Mouse (Mus musculus) hindbrain, embryonic 10.5 days (tissue): Measurements from ENCODE around the gene Lrba. TPM values are rescaled to one million over a fixed set of nuclear protein-coding genes. Genes with fewer than 3 reads are reported as not detected.

Experiments used
- DNase-seq: peaks from one replicate; pipeline ENCODE4 v3.0.0-alpha.2; 2017; ENCODE audit warnings: low spot score
- H3K27ac ChIP-seq: fragments of 300-500 bp; sonication (generic); 2 replicates; pipeline ENCODE4 v1.5.1; 2016; ENCODE audit warnings: mild to moderate bottlenecking, moderate library complexity
- H3K27me3 ChIP-seq: fragments of 300-500 bp; sonication (generic); 2 replicates; pipeline ENCODE4 v1.6.1; 2016; ENCODE audit warnings: mild to moderate bottlenecking; ENCODE audit not compliant: poor library complexity, insufficient read depth, severe bottlenecking
- H3K36me3 ChIP-seq: fragments of 300-500 bp; sonication (generic); 2 replicates; pipeline ENCODE4 v1.6.1; 2016; ENCODE audit warnings: mild to moderate bottlenecking, moderate library complexity
- H3K4me1 ChIP-seq: fragments of 300-500 bp; sonication (generic); replicated peaks from 2 replicates; pipeline ENCODE4 v1.6.1; 2016; ENCODE audit warnings: mild to moderate bottlenecking
- H3K4me3 ChIP-seq: fragments of 300-500 bp; sonication (generic); 2 replicates; pipeline ENCODE4 v1.5.1; 2016; ENCODE audit warnings: mild to moderate bottlenecking, moderate library complexity
- H3K9me3 ChIP-seq: fragments of 300-500 bp; sonication (generic); 2 replicates; pipeline ENCODE4 v1.6.1; 2016; ENCODE audit warnings: mild to moderate bottlenecking, moderate library complexity
- WGBS: fragments of 180-500 bp; shearing (Covaris S2); methylation state at CpG from one replicate; pipeline ENCODE4 v1.1.7; 2016; 5-methylcytosine and 5-hydroxymethylcytosine counted together
- polyA plus RNA-seq: library from polyadenylated mRNA; unstranded; fragments of >200 nt; fragmentation: Nextera tagmentation; extraction: Ambion mirVana; gene quantifications from 2 replicates; pipeline ENCODE4 v1.2.1, GENCODE M21; 2016

Lrba gene
- polyA plus RNA-seq, 1 experiment from 2014 or later, result 4.5 TPM

DNA sequence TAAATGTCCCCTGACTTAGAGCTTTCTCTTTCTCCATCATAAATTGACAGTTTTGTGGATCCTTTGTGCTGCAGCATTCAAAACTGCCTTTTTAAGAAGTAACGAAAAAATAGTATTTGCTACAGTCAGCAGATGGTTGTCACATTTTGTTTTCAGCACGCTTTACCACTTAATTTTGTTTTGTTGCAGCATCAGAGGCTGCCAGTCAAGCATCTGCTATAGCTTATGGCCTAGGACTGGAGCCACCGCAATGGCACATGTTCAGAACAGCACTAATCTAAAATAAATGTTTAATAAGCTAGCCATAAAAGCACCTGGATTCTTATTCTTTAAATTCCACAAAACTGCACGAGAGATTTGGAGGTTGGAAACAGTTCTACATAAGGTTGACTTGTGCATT lies 520.9 kb downstream of the Lrba start:
- H3K4me1 ChIP-seq, result 0 out of 2 replicates have a peak, but pooled peaks cover 7% of the 10 kb centered on the region
- no peaks in the 10 kb centered on the region for H3K9me3 ChIP-seq
- H3K27ac ChIP-seq, result no peak overlapping the region
- WGBS, result 87% methylated on average over 4 of the region's 4 CpGs
- H3K36me3 ChIP-seq, result no peaks in the 10 kb centered on the region
- no peaks in the 10 kb centered on the region for H3K27me3 ChIP-seq
- DNase-seq, result no peak
- H3K4me3 ChIP-seq, result no peak overlapping the region

DNA sequence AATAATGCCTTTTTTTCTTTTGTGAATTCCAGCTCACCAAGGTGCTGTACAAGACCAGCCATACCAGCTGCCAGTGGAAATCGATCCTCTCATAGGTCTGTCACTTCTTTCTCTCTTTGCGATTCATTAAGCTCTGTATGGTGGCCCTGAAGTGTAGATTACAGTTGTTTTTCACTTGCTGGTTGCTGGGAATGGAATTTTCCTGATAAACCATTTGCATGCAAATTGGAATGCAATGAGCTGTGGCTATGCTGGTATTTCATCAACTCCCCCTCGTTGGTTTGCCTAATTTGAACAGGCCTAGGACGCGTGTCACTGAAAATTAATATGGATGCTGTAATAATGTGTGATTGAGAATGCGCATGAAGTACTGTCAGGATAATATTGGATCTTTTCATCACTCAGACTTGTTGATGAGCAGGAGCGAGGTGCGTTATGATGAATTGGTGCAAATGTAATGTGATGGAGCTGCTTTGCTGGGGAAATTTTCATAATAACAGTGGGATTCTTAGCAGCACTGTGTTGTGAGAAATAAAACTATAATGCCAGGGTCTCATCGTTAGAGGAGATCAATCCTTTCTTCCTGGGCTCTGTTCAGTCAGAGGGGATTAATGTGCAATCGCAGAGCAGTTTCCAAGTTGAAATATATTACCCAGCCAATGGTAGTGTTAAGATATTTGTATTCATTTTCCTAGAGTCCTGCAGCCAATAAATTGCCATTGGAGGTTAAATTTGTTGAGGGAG lies 521.5 kb downstream of the Lrba start:
- H3K36me3 ChIP-seq, result no peaks in the 10 kb centered on the region
- 78% methylated on average over 10 of the region's 10 CpGs for WGBS
- no peak overlapping the region for H3K27ac ChIP-seq
- H3K9me3 ChIP-seq, result no peaks in the 10 kb centered on the region
- no peaks in the 10 kb centered on the region for H3K27me3 ChIP-seq
- DNase-seq, result no peak
- peaks cover 10% of the 10 kb centered on the region; the same call in 1 of the 2 replicates for H3K4me1 ChIP-seq
- no peak overlapping the region for H3K4me3 ChIP-seq

DNA sequence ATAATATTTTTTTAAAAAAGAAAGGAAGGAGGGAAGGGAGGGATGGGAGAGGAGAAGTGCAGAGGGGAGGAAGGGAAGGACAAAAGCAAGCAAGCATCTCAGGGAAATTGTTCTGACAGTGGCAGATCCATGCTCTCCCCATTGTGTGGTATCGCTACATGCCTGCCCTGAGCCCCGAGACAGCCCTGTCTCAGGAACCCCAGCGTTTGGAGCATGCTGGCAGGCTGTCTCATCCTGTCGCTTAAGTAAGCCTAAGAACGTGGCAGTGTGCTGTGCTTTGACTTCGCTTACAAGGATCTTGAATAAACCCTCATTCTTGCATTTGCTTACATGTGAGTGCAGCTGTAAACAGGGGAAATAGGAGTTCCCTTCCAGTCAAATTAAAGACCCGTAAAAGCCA lies 526.2 kb downstream of the Lrba start:
- Histone ChIP-seq H3K27me3 (no peaks in the 10 kb centered on the region), H3K9me3 (no peaks in the 10 kb centered on the region), H3K36me3 (no peaks in the 10 kb centered on the region), H3K27ac (no peak overlapping the region), H3K4me3 (no peak overlapping the region), H3K4me1 (peaks cover 12% of the 10 kb centered on the region; the same call in 1 of the 2 replicates)
- no peak for DNase-seq
- WGBS, result 40% methylated on average over 7 of the region's 7 CpGs

DNA sequence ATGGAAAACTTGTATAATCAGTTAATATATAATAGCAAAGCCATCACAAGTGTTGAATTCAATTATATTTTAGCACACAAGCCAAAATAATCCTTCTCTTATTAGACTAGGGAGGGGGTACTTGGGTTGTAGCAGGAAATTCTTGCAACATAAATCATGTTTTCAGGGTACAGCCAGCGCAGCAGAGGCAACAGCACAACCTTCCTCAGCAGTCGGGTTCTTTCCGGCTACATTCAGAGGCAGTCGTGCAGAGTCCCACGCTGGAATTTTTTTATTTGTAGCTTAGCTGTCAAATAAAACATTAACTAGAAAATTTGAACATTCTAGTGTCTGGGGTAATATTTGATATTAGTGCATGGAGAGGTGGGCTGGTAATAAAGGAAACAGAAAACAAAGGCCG lies 529.7 kb downstream of the Lrba start:
- DNase-seq, result no peak
- Histone ChIP-seq H3K27me3 (no peaks in the 10 kb centered on the region), H3K36me3 (no peaks in the 10 kb centered on the region), H3K4me1 (peaks cover 8% of the 10 kb centered on the region; the same call in 1 of the 2 replicates), H3K9me3 (no peaks in the 10 kb centered on the region), H3K4me3 (no peak overlapping the region), H3K27ac (no peak overlapping the region)
- WGBS, result 85% methylated on average over 6 of the region's 6 CpGs

DNA sequence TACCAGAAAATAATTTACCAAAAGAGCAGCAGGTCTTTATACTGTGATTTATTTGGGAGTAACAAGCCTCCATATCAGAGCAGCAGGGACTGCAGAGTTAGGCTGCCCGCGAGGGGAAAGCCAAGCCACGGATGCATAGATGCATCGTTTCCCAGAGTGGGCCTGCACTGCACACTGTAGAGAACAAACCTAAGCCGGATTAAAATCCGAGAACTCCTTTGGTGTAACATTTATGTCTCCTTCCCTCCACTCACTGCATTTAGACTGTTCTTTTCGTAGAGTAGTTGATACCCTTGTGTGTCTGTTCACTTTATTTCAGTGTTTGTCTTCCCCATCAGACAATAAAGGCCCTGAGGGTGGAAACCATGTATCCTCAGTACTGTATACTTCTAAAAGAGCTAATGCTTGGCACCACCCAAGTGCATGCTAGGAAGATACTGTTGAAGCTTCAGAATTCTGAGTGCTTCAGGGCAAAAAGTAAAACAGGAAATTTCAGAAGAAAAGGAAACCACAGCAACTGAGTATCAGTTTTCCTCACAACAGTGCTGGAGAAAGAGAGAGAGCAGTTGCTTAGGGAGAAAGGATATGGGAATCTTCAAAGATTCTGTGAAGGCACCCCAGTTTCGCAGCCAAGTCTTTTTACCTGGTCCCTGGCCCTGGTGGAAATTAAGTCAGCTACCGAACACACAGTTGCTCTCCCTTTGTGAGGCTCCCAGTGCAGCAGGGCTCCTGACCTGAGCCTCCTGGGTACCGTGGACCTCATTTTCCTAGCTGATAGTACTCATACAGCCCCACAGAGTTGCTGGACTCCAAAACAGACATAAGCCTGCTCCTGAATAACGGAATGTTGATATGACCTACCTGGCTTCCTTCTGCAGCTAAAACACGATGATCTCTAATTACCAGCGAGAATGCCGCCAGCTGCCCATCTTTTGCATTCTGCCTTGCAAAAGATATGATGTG lies 530.4 kb downstream of the Lrba start:
- Histone ChIP-seq H3K27me3 (no peaks in the 10 kb centered on the region), H3K9me3 (no peaks in the 10 kb centered on the region), H3K36me3 (no peaks in the 10 kb centered on the region), H3K27ac (no peak overlapping the region), H3K4me3 (no peak overlapping the region), H3K4me1 (peaks cover 10% of the 10 kb centered on the region; the same call in 1 of the 2 replicates)
- DNase-seq, result no peak
- 82% methylated on average over 14 of the region's 14 CpGs for WGBS

DNA sequence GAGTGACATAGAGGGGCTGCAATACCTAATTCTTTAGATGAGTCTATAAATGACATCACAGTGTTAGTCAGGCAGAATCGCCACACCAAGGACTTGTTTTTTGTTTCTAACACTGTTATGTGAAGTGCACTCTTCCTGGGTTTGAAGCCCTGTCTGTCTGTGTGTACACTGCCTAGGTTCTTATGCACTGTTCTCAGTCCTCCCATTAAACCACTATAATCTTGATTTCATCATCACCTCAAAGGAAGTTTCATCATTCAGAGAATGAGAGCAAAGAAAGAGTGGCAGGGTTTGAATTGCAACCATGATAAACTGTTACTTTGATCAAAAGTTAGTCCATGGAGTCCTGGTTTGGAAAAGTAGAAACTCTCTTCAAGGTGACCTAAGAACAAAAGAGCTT lies 532.1 kb downstream of the Lrba start:
- Histone ChIP-seq H3K36me3 (no peaks in the 10 kb centered on the region), H3K4me3 (no peak overlapping the region), H3K4me1 (peaks cover 7% of the 10 kb centered on the region; the same call in 1 of the 2 replicates), H3K9me3 (no peaks in the 10 kb centered on the region), H3K27me3 (no peaks in the 10 kb centered on the region), H3K27ac (no peak overlapping the region)
- DNase-seq, result no peak
- 96% methylated on average over 1 of the region's 1 CpGs for WGBS

DNA sequence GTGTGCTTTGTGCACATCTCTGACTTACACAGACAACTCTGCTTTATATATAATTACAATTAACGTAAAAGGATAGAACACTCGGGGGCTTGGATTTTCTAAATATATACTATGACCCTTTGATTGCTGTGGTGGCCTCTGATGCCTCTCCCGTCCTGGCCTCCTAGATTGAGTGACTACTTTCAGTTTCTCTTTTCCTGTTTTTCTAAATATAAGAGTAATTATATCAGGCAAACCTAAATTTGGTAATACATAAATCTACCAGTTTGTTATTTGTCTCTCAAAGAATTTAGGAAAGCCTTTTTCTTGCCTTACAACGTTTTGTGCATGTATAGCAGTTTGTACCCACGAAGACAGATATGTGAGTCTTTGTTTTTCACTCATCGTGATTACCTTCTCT lies 534.2 kb downstream of the Lrba start:
- no peak for DNase-seq
- H3K4me1 ChIP-seq, result peaks cover 7% of the 10 kb centered on the region; the same call in 1 of the 2 replicates
- WGBS, result 84% methylated on average over 6 of the region's 6 CpGs
- no peak overlapping the region for H3K27ac ChIP-seq
- H3K9me3 ChIP-seq, result no peaks in the 10 kb centered on the region
- H3K4me3 ChIP-seq, result no peak overlapping the region
- no peaks in the 10 kb centered on the region for H3K36me3 ChIP-seq
- no peaks in the 10 kb centered on the region for H3K27me3 ChIP-seq

DNA sequence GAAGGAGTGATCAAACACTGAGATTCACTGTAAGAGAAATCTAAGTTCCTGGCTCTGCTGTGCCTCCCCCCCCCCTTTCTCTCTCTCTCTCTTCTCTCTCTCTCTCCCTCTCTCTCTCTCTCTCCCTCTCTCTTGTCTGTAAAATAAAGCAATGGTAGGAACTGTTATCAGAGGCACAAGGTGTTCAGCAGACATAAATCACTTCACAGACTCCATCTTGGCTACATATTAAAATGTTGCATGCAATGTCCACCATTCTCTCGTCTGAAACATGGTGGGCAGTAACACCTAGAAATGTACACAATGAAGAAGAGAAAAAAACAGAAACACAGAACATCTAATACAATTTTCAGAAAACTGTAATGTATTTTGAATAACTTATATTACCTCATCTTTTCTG lies 534.9 kb downstream of the Lrba start:
- no peak overlapping the region for H3K4me3 ChIP-seq

DNA sequence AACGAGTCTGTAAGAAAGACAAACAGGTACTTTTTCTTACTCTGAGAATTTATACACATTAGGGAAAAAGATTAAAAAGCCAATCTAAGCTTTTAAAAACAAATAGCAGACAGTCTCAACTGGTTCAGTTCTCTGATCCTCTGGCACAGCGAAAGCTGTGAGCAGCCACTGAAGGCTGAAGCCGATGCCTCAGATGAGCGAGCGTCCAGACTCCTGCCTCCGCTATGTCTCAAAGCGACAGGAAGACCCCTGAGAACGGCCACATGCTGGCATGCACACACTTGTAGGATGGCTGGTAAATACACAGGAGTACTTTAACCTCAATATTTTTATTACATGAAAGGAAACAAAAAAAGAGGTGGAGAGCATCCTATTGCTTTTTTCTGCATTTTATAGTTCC lies 535.4 kb downstream of the Lrba start:
- Histone ChIP-seq H3K36me3 (no peaks in the 10 kb centered on the region), H3K27me3 (no peaks in the 10 kb centered on the region), H3K9me3 (no peaks in the 10 kb centered on the region), H3K27ac (no peak overlapping the region), H3K4me3 (no peak overlapping the region), H3K4me1 (peaks cover 7% of the 10 kb centered on the region; the same call in 1 of the 2 replicates)
- DNase-seq, result no peak
- 57% methylated on average over 8 of the region's 8 CpGs for WGBS

More for the DNA sequence above, 534.9 kb downstream of the Lrba start:
- DNase-seq, result no peak
- peaks cover 7% of the 10 kb centered on the region; the same call in 1 of the 2 replicates for H3K4me1 ChIP-seq
- H3K27me3 ChIP-seq, result no peaks in the 10 kb centered on the region
- no peaks in the 10 kb centered on the region for H3K9me3 ChIP-seq
- H3K27ac ChIP-seq, result no peak overlapping the region
- H3K36me3 ChIP-seq, result no peaks in the 10 kb centered on the region
- WGBS, result 78% methylated on average over 1 of the region's 1 CpGs

DNA sequence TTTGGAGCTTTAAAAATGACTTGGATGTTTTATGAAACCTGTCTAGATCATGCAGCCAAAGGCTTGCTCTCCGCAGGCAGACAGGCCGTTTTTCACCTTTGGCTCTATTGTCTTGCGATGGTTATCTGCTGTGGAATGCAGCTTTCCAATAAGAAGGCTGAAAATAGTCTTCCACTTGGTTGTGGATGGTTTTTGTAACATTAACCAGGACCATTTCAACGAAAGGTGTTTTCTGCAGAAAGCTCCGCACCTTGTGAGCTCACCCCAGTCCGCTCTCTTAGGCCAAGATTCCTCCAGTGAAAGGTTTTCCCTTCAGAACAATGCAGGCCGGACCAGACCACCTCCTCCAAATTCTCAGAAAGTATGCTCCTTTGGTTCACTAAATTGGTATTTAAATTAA lies 536.0 kb downstream of the Lrba start:
- no peaks in the 10 kb centered on the region for H3K27me3 ChIP-seq
- H3K4me3 ChIP-seq, result no peak overlapping the region
- H3K27ac ChIP-seq, result no peak overlapping the region
- H3K9me3 ChIP-seq, result no peaks in the 10 kb centered on the region
- no peaks in the 10 kb centered on the region for H3K36me3 ChIP-seq
- 0 out of 2 replicates have a peak, but pooled peaks cover 3% of the 10 kb centered on the region for H3K4me1 ChIP-seq
- WGBS, result 73% methylated on average over 7 of the region's 7 CpGs
- DNase-seq, result no peak

DNA sequence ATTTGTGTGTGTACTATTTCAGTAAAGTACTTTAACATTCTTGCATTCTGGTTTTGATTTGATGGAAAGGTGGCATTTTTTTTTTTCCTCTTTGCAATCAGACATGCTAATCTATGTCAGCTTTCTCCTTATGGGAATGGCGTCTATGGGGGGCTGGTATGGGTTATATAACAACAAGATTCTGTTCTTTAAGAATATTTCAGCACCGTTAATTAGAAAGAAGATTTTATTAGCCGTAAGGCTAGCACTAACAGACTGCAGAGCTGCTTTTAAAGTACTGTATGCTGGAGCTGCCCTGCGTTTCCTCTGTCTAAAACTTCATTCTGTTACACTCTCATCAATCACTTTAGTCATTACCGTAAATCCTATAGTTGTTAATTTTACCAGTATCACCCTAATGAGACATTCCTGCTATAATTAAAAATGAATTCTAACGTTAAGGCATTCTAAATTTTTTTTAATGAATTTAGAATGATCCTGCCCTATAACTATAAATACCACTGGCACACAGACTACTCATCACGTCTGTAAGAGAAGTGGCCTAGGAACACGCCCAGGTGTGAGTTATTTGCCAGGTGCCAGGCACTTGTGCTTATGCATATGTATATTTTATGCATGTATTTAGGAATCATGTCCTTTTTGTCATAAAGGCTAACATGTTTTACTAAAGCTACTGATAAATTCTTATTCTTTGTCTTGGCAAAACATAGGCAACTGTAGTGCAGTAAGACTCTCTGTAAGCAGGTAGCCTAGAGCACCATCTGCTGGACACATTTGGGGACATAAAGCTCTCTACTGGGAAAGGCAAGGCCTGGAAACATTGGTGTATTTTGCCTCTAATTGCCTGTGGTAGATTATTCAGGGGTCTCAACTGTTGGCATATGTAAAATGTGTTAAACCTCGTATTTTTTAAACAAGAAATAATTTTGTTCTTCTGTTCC lies 536.9 kb downstream of the Lrba start:
- Histone ChIP-seq H3K4me3 (no peak overlapping the region), H3K4me1 (0 out of 2 replicates have a peak, but pooled peaks cover 3% of the 10 kb centered on the region), H3K9me3 (no peaks in the 10 kb centered on the region), H3K27ac (no peak overlapping the region), H3K27me3 (no peaks in the 10 kb centered on the region), H3K36me3 (no peaks in the 10 kb centered on the region)
- 69% methylated on average over 9 of the region's 9 CpGs for WGBS
- peak; percentile 60 for DNase-seq

DNA sequence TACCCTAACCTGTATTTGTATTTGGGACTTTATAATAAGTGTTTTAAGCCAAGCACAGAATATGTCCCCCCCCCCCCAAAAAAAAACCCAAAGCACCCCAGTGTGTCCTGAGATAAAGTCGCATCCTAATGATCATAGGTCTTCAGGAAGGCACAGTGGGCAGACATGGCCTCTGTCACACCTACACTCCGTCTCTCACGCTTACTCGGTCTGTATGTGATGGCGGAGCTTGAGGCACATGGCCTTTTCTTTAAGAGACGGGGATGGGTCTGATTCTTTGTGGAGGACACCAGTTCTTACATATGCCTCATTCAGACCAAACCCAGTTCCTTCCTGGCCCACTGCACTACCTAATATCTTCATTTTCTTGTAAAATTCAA lies 537.5 kb downstream of the Lrba start:
- H3K9me3 ChIP-seq, result no peaks in the 10 kb centered on the region
- no peak overlapping the region for H3K27ac ChIP-seq
- H3K27me3 ChIP-seq, result no peaks in the 10 kb centered on the region
- no peak overlapping the region for H3K4me3 ChIP-seq
- WGBS, result 92% methylated on average over 6 of the region's 6 CpGs
- DNase-seq, result no peak
- 0 out of 2 replicates have a peak, but pooled peaks cover 3% of the 10 kb centered on the region for H3K4me1 ChIP-seq
- H3K36me3 ChIP-seq, result no peaks in the 10 kb centered on the region
